Mouse (Mus musculus) c-Kit-negative CD71-positive TER-119-positive erythroid progenitor cells, embryonic 14.5 days (primary cell): Measurements from ENCODE around the gene 1700025C18Rik.

ENCODE experiments used
- DNase-seq: peaks from one replicate; pipeline ENCODE4 v3.0.0-alpha.2; 2013; ENCODE audit warnings: low read depth, low spot score

Gene 1700025C18Rik

DNA sequence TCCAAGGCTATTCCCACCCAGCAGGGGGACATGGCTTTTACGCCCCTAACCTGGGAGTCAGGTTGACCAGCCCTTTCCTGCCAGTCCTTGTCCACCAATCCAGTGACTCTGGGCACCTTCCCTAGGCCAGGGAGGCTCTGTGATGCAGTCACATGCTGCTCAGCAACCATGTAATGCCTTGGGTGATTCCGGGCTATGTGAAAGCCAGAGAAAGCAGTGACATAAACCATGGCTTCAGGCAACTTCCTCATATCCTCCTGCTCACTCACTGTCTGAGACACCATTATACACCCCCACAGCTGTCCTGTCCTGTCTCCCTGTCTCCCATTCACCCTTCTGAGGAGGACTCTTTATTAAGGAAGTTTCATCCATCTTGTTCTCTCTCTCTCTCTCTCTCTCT is at the start of gene 1700025C18Rik:
TSS of gene 1700025C18Rik (minus strand) at position 101 of the 400 bp plus-strand sequence.
- DNase-seq = no peak

DNA sequence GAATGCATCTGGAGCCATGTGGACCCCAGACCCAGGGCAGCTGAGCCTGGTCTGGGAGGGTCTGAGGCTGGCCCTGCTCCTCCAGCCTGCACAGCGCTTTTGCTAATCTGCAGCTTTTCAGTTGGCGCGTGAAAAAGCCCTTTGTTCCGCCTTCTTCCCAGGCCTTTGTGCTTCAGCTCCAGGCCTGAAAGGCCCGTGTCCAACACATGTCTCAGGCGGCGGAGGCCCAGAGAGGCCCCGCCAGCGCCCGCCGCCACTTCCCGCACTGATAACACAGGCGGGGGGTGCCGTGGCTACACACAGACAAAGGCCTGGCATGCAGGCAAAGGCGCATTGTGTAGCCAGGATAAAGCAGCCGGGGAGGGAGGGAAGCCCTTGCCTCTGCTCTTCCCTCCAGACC is 45.5 kb upstream of the 1700025C18Rik start:
- DNase-seq = no peak

DNA sequence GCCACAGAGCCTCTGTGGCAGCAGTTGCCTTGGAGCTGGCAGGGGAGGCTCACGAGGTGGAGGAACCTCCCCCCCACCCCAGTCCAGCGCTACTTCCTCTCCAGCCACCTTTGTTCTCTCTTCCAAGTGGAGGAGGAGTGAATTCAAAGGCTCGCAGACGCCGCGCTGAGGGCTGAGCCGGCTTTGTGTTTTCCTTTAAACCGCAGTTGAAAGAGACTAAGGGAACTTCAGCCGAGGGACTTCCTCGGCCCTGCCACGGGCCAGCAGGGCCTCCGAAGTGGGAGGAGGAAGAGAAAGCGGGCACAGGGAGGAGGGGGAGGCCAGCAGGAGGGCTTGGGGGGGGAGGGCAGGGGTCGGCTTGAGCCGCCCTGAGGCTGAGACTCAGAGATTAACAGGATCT is 43.0 kb upstream of the 1700025C18Rik start:
- DNase-seq = no peak

DNA sequence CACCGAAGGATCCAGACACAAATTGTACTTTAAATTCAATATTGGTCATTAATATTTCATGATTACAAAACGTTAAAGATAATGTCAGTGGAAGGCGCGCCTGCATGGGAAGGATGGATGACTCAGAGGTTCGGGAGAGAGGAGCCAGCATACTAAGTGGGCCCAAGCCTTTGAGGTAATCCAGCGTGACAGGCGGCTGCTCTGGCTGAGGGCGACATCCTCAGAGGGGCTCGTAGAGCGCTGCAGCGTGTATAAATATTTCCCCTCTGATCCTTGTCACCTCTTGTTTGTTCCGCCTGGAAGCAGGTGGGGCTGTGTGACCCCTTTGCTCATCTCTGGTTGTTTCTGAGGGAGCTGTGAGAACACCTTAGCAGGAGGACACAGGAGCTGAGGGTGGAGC is 40.9 kb upstream of the 1700025C18Rik start:
- DNase-seq = no peak

DNA sequence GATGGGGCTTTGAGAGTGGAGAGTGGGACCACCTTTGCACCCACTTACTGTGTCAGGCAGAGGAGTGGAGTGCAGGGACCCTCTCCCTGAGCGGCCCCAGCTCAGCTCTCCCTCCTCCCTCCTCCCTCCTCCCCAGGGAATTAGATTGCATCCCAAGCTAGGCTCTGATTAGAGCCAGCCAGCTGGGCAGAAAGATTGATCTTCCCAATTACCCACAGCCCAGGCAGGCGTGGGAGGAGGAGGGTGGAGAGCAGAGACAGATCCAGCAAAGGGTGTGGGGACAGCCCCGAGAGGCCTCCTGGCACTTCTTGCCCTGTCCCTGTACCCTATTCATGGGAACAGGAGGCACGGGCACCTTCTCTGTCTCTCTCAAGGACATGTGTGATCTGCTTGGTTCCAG is 38.6 kb upstream of the 1700025C18Rik start:
- no peak for DNase-seq

DNA sequence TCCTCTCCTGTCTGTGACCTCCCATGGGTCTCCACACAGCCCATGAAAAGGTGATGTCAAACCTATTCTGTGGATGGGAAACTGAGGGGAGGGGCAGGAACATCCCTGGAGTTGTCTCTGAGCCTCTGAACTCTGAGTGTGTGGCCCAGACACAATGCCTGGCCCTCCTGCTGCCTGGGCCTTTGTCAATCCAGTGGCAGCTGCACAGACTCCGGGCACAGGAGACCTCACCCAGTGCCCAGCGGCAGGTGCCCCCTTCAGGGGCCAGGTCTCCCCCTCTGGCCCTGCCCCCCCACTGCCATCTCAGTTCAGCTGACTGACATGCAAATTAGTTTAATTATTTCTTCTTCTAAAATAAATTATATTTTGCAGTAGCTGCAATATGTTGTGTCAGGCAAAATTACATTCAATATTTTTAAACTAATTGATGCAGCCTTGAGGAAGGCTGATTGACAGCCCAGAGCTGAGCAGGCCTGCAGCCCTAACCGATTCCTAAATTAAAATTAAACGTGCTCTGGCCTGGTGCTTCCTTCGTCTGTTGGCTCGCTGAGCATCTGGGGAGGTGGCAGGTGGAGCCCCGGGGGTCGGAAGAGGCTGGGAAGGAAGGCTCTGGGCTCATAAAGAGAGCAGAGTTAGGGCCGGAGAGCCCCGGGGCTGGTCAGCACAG is 36.5 kb upstream of the 1700025C18Rik start:
- no peak for DNase-seq

DNA sequence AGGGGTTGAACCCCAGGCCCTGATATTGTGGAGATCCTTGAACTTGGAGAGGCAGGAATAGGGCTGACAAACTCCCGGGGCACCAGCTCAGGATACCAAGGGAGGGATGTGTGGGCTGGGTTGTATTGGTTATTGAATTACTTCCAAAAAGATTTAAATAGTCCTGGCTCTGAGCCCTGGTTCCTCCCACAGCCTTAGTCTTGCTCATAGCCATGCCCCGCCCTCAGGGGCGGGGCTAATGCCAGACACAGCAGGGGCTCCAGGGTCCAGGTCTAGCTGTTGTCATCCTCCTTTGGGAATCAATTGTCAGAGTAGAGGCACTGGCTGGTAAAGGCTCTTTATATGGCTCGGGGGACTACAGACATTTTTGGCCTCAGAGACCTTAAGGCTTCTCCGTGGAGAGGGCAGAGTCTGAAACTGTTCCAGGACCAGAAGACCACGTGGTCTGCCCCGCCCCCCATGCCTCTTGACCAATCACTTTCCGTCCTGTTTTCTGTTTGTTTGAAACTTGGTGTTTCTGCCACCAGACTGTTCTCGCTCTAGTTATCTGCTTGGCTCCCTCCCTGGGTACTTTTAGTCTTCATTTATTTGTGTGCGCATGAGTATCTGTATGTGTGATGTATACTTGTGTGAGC is 30.8 kb upstream of the 1700025C18Rik start:
- no peak for DNase-seq

DNA sequence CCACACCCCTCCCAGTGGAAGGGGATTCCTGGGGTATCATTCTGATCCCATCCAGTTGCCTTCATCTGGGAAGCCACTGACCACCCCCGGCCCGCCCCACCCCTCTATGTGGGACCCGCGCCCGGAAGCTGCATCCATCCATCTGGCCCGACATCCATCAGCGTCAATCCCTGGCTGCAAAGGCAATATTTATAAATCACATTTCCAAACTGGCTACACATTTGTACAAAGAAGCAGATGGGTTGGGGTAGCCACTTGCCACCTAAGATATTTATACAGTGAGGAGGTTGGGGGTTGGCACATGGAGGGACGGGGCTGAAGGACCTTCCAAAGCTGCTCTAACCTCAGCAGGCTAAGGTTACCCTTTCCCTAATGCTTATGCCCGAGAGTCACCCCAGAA is 30.2 kb upstream of the 1700025C18Rik start:
- no peak for DNase-seq

DNA sequence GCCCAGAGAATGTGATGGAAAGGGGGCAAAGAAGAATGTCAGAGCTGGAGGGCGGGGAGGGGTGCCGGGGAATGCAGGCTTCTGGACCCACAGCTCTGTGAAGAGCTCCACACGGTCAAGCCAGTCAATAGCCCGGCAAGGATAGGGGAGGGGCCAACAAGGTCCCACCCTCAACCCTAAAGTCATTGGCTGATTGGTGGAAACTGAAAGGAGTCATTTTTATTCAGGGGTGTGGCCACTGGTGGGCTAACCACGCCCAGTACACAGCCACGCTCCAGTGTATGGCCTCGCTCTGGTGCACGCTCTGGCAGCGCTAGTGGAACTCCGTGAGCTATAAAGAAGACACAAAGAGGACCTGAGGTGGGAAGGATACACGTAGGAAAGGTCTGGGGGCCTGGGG is 23.2 kb upstream of the 1700025C18Rik start:
- no peak for DNase-seq

DNA sequence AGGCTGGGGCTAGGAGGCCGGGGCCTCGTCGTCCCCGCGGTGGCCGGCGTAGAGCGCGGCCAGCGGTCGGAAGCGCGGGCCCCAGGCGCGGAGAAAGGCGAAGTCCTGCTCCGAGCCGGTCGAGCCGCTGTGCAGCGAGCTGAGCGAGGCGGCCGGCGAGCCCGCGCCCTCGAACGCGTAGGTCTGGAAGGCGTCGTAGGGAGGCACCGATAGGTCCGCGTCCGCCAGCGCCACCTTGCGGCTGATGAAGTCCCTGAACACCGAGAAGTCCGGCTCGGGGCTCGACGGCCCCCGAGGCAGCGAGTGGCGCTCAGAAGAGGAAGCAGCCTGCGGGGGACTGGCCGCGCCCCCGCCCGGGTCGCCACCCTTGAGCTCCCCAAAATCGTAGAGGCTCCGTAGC is 21.6 kb upstream of the 1700025C18Rik start:
- DNase-seq = peak; percentile 22

DNA sequence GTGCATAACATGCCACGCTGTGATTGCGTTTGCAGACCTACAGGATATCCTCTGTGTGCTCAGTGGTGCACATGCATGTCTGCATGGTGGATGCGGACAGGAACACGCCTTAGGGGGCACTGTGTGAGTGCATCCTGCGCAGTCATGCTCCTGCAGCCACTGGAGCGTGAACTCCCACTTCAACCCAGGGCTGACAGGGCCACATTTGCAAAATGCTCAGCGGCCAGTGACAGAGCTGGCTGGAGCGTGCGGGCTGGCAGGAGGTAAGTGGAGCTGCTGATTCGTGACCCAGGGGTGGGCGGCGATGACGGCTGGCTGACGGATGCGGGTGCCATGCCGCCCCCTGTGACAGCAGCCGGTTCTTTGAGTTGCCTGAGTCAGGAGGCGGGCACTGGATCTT is 16.0 kb upstream of the 1700025C18Rik start:
- DNase-seq = no peak

DNA sequence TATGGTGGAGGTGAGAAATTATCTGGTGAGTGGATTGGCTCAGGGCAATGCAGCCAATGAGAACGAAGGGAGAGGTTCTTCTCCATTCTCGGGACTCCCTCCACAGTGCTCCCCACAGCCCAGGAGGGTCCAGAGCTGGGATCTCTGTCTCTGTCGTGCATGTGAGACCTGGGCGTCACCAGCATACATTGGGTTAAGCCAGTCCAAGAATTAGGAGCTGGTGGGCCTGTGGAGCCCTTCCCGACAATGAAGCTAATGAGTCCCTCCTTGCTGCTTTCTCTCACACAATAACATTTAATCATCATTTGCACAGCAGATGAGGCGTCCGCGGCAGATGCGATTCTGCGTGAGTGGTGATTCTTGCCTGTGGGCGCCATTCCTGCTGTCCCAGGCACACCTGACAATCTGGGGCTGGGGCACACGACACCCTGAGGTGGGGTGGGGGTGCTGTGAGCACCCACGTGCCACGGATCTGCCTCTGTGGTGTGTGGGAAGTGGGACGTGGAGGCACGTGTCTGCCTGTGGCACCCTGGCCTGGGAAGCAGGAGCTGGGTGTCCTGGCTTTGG is 15.0 kb upstream of the 1700025C18Rik start:
- DNase-seq = no peak

DNA sequence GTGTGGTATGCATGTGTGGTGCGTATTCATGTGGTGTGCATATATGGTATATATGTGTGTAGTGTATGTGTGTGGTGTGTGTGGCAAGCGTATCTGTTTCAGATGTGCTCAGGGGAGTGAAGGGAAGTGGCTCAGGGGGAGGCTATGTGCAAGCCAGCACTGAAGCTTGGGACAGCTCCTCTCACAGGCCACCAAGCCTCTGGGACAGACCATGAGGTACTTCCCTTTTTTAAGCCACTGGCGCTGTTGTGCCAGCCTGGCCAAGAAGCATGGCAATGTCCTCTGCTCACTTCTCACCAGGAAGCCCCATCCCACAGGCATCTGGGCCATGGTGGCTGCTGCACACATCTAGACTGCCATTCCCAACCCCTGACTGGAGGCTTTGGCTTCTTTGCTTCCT is 12.4 kb upstream of the 1700025C18Rik start:
- no peak for DNase-seq

DNA sequence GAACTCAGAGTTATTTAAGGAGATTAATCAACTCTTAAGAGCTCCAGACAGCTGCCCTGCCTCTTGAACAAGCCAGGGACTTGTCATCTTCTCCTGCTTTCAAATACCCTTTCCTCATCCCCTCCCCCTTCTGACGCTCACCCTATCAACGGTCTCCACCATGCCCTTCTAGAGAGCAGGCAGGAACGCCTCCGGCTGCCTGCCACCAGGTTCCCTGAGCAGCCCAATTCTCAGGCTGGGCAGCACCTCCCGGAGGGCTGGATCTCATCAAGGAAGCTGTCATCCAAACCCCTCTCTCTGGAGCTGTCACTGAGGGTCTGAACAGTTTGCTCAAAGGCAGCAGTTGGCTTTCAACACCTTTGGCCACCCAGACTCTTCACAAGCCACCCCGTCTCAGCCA is 10.2 kb upstream of the 1700025C18Rik start:
- no peak for DNase-seq

DNA sequence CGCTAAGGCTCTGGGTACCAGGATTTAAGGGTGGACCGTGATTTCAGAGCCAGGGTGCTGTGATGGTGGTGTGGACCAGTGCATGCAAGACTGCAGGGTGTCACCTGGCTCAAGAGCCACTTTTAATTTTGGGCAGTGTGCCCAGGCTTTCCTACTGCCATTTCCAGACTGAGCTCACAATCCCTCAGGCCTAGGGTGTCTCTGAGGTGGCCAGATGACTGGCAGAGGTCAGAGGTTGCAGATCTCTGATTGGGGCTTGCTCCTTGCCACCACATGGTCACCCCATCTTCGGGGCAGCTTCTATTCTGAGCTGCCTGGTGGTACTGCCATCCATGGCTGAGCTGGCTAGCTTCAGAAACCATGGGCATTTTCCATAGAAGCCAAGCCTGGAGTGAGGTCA is 8.3 kb upstream of the 1700025C18Rik start:
- no peak for DNase-seq

DNA sequence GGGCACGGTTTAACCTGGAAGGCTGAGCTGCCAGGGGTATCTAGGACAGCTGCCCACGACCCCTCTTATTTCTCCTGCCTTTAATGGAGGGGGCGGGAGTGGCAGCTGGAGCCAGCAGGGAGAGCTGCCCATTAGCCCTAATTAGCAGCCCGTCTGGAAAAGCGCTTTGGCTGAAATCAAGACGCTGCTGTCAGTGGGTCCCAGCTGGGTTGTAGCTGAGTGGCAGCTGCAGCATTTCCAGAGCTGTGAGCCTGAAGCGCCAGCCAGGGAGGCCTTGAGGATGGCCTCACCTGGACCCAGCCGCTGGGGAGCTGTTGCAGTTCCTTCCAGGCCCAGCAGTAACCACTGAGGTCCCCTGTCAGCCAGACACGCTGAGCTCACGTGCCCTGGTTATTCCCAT is 5.8 kb upstream of the 1700025C18Rik start:
- DNase-seq = no peak

DNA sequence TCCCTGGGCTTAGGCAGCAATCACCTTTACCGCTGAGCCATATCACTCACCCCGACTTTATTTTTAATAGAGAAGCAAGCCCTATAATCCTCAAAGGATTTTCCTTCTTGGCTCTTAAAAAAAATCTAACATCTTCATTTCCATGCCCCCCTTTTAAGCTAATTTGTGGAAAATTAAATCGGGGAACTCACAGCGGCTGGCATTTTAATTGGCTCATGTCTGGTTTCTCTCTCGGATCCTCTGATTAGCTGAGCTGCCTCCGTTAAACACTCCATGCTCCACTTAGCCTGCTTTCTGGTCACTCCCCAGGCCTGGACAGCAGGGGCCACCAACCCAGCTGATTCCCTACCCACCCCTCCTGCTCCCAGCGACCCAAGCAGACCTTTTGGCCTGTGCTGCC is 1.8 kb upstream of the 1700025C18Rik start:
- no peak for DNase-seq

DNA sequence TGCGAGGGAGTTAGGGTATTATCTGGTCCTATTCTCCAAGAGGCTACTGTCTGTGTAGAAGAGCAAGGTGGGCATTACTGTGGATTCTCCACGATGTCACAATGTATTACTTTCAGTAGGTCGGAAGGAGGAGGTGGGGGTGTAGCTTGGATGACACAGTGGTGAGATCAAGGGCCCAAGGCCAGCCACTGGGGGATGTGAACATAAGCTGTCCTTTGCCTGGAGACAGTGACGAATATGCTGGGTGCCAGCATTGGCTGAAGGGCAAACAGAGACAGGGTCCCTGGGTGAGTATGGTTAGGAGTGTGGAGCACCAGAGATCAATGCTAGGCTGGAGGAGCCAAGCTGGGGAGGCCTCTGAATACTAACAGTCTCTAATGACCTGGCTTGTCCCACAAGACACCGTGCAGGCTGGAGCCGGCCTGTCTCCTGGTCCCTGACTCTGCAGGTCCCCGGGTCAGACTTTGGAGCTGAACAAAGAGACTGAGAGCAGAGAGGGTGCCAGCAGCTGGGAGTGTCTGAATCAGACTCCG is 949 bp upstream of the 1700025C18Rik start:
- DNase-seq = no peak

DNA sequence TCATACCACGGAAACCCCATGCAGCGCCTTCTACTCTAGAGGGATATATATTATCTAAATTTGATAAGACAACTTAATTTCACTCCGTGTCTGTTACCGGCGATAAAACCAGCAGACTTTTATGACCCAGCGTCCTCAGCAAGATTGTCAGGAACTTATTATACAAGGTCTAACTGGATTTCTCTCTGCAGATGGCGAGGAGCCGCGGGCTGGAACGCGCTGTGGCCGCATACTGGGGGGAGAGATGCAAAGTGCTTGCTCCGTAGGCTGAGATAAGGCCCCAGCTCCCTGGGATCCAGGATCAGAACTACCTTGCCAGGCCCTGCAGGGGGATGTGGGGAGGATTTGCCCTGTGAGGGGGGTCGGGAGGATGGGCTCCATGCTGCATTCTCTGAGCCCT is 1.1 kb downstream of the 1700025C18Rik start:
- no peak for DNase-seq

DNA sequence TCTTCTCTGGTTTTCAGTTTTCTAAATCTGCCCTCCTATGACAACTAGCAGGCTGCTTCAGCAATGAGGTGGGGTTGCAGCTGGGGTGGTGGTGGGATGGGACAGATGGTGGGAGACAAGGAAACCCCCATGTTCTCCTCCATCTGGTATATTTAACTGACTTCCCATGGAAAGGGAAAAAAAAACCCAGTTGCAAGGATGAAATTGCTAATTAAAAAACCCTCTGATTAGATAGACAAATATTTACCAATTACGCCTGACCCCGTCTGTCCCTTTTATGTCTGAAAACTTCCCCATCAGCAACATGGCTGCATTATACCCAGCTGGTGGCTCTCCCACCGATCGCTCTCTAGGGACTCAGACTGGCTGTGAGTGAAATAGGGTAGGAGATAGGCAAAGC is 3.9 kb downstream of the 1700025C18Rik start:
- DNase-seq = no peak

DNA sequence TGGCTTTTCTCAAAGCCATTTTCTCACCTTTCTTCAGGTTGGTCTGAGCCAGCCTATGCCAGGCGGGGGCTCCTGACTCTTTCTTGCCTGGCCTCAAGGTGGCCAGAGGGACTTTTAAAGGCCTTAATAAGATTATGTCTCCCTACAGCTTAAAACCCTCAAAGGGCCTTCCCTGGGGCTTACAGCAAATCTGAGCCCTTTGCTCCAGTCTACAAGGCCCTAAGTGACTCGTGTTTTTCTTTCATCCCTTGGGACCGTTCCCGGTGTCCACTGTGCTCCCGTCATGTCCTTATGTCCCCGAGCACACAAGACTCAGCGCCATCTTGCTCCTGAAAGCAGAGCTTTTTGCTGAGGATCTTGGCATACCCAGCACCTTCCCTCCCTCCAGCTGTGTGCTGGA is 9.3 kb downstream of the 1700025C18Rik start:
- no peak for DNase-seq

DNA sequence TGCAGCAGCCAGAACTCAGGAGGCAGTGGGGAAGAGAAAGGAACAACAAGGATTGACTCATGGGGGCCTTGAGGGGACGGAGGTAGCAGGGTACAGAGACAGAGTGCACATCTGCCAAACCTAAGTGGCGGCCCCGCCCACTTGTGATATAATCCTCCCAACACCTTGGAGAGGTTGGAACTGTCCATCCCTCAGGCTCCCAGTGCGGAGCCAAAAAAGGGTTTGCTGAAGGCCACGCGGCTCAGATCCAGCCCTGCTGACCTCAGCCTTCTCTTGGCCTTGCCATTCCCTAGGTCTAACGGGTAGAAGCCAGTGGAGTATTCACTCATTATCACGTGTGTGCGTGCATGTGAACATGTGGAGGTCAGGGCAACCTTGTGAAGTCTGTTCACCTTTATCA is 9.9 kb downstream of the 1700025C18Rik start:
- DNase-seq = no peak

DNA sequence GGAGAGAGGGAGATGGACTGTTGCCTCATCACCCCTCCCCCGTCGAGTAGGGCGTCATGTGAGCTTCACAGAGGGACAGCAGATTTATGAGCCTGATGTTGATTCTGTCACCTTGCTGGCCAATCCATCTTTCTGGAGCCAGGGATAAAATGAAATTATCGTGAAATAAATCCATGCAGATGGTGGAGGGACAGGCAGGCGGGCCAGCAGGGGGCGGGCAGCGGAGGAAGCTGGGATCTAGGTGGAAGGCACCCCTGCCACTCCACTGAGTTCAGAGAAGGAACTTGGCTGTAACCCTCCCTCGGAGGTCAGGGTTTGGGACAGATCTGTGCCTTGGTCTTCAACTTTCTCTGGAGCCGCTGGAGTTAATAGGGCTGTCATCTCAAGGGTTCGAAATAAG is 11.9 kb downstream of the 1700025C18Rik start:
- no peak for DNase-seq
